Mouse (Mus musculus): ENCODE results near the gene Ppy. TPM values are rescaled to one million over a fixed set of nuclear protein-coding genes. Genes with fewer than 3 reads are reported as not detected.
A peak's percentile ranks its signal among the peaks of the same experiment; 100 is the strongest.

Gene Ppy
- total and polyA plus RNA-seq, 3 experiments = not detected

- Histone ChIP-seq H3K27me3 (ENCODE audit: control insufficient read depth in 1 of 2, insufficient read depth in 2 of 2, low read length in 2 of 2) (no peaks in the 10 kb centered on the region), H3K27ac (ENCODE audit: control insufficient read depth, low read depth, low read length) (no peak overlapping the region), H3K4me3 (ENCODE audit: control insufficient read depth in 1 of 2, insufficient read depth in 1 of 2, low read depth in 2 of 2, low read length in 2 of 2) (no peak overlapping the region), H3K36me3 (ENCODE audit: control insufficient read depth in 1 of 2, insufficient read depth in 2 of 2, low read length in 2 of 2) (0 out of 4 replicates have a peak, but pooled peaks cover 0 to 2% of the 10 kb centered on the region in 2 experiments), H3K4me1 (ENCODE audit: control insufficient read depth in 1 of 2, insufficient read depth in 2 of 2, low read length in 2 of 2) (peaks cover 0 to 13% of the 10 kb centered on the region in 2 experiments; a peak in 2 of 4 replicates), H3K9me3 (replicated peaks; ENCODE audit: insufficient read depth, low read length) (no peaks in the 10 kb centered on the region), H3K9ac (ENCODE audit: control insufficient read depth, low read depth, low read length, poor library complexity, severe bottlenecking) (no peak overlapping the region), H3K79me2 (ENCODE audit: control insufficient read depth, insufficient read depth, low read length, poor library complexity) (no peaks in the 10 kb centered on the region)
- no peak for DNase-seq (ENCODE audit: low read depth, low spot score)
- TF ChIP-seq EP300 (IDR thresholded peaks at IDR 0.05; ENCODE audit: low read depth in 1 of 2, low read length in 2 of 2) (no peak), NRF1 (IDR thresholded peaks at IDR 0.05; ENCODE audit: insufficient read depth, low read depth, low read length, poor library complexity, severe bottlenecking) (no peak), ELF1 (IDR thresholded peaks at IDR 0.05; ENCODE audit: low read depth, low read length) (no peak)
Measured at GRCm38 (mm10) chr11:102147213-102147989, 46.3 kb upstream of the Ppy start.

DNA sequence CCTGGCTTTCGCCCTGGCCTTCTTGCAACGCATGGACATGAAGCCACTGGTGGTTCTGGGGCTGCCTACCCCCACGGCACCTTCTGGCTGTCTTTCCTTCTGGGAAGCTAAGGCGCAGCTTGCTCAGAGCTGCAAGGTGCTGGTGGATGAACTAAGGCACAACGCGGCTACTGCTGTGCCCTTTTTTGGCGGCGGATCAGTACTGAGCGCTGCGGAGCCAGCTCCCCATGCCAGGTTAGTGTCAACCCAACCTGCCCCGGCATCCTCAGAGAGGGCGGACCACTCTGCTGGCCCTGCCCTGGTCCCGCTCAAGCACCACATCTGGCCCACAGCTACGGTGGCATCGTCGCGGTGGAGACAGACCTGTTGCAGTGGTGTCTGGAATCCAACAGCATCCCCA, 45.4 kb upstream of the Ppy start:
- Histone ChIP-seq H3K36me3 (ENCODE audit: control insufficient read depth in 1 of 2, insufficient read depth in 2 of 2, low read length in 2 of 2) (no peaks in the 10 kb centered on the region), H3K9ac (ENCODE audit: control insufficient read depth, low read depth, low read length, poor library complexity, severe bottlenecking) (no peak overlapping the region), H3K4me1 (ENCODE audit: control insufficient read depth in 1 of 2, insufficient read depth in 2 of 2, low read length in 2 of 2) (peaks cover 0 to 13% of the 10 kb centered on the region in 2 experiments; a peak in 2 of 4 replicates), H3K4me3 (ENCODE audit: control insufficient read depth in 1 of 2, insufficient read depth in 1 of 2, low read depth in 2 of 2, low read length in 2 of 2) (peak overlapping the region; percentile 9 to 75; a peak in 1 of 4 replicates), H3K27ac (ENCODE audit: control insufficient read depth, low read depth, low read length) (no peak overlapping the region), H3K27me3 (ENCODE audit: control insufficient read depth in 1 of 2, insufficient read depth in 2 of 2, low read length in 2 of 2) (no peaks in the 10 kb centered on the region), H3K79me2 (ENCODE audit: control insufficient read depth, insufficient read depth, low read length, poor library complexity) (no peaks in the 10 kb centered on the region), H3K9me3 (replicated peaks; ENCODE audit: insufficient read depth, low read length) (no peaks in the 10 kb centered on the region)
- no peak for DNase-seq (ENCODE audit: low read depth, low spot score)
- TF ChIP-seq SIN3A (IDR thresholded peaks at IDR 0.05; ENCODE audit: low read length) (no peak), NRF1 (IDR thresholded peaks at IDR 0.05; ENCODE audit: insufficient read depth, low read depth, low read length, poor library complexity, severe bottlenecking) (no peak), ZMIZ1 (IDR thresholded peaks at IDR 0.05; ENCODE audit: low read depth, low read length) (no peak), KAT2A (conservative IDR thresholded peaks at IDR 0.05; ENCODE audit: low read depth, low read length) (no peak), ETS1 (IDR thresholded peaks at IDR 0.05; ENCODE audit: low read depth, low read length) (no peak), POLR2AphosphoS2 (IDR thresholded peaks at IDR 0.05; ENCODE audit: low read length) (no peak), POLR2A (IDR thresholded peaks at IDR 0.05; ENCODE audit: control insufficient read depth in 1 of 2, insufficient read depth in 1 of 2, low read depth in 1 of 2, low read length in 2 of 2, poor library complexity in 1 of 2) (no peak), MAX (IDR thresholded peaks at IDR 0.05; ENCODE audit: low read length) (no peak), HCFC1 (IDR thresholded peaks at IDR 0.05; ENCODE audit: low read depth, low read length) (no peak), EP300 (IDR thresholded peaks at IDR 0.05; ENCODE audit: low read depth in 1 of 2, low read length in 2 of 2) (no peak), USF2 (IDR thresholded peaks at IDR 0.05; ENCODE audit: borderline replicate concordance in 1 of 2, insufficient read depth in 1 of 2, low read depth in 1 of 2, low read length in 2 of 2) (no peak), MEF2A (IDR thresholded peaks at IDR 0.05; ENCODE audit: extremely low read depth, insufficient replicate concordance, low read depth, low read length, poor library complexity, severe bottlenecking) (no peak), UBTF (IDR thresholded peaks at IDR 0.05; ENCODE audit: borderline replicate concordance, insufficient read depth, low read depth, low read length) (no peak), MAZ (IDR thresholded peaks at IDR 0.05; ENCODE audit: low read depth, low read length) (no peak), NELFE (IDR thresholded peaks at IDR 0.05; ENCODE audit: low read depth, low read length) (no peak), RAD21 (IDR thresholded peaks at IDR 0.05; ENCODE audit: low read depth, low read length) (no peak), ZC3H11A (IDR thresholded peaks at IDR 0.05; ENCODE audit: low read depth, low read length) (no peak), SMC3 (IDR thresholded peaks at IDR 0.05; ENCODE audit: low read depth, low read length) (no peak), TAL1 (IDR thresholded peaks at IDR 0.05; ENCODE audit: low read length) (no peak)

Data from MEL (cell line).